Mouse (Mus musculus) retina, postnatal 1 day (tissue): Measurements from ENCODE around the gene Ddx42.
A peak's percentile ranks its signal among the peaks of the same experiment; 100 is the strongest.
"Not testable (repeated sequence)": the region's sequence is repeated elsewhere in the genome, so short reads cannot be mapped to it uniquely, and the experiment has no call there.

ENCODE experiments used
- DNase-seq: peaks from one replicate; pipeline ENCODE4 v3.0.0-alpha.2; 2012

Gene Ddx42

DNA sequence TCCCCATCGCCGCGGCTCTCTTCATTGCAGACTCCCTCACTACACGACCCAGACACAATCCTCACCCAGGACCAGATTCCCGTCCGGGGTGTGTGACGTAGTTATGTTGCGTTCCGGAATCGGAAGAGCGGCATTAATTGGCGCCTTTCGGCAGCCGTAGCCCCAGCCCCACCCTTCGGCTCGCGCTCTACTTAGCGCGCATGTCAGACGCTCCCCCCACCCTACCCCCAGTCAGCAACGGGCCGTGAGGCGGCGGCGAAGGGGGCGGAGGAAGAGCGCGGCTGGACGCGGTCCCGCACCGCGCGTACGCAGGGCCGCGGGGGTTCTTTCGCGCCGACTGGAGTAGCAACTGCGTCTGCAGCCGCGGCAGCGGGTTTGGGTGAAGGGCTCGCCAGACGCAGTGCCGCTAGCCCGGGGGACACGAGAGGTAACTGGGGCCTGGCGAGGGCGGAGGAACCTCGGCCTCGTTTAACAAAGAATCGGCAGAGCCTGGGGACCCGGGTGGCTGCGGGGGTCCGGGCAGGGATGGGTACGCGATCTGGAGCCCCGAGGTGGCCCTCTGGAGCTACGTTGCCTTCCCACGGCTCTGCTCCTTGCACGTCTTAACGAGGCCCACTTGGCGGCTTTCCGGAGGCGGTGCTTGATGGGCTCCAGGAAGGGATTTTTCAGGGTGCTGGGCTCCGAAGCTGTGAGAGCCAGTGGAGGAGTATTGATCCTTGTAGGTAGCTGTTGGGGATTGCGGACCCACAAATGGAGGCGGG is at the start of gene Ddx42:
Gene Ddx42, plus strand, starts transcription at position 197 of the 761 bp plus-strand sequence.
- DNase-seq: peak; percentile 98

DNA sequence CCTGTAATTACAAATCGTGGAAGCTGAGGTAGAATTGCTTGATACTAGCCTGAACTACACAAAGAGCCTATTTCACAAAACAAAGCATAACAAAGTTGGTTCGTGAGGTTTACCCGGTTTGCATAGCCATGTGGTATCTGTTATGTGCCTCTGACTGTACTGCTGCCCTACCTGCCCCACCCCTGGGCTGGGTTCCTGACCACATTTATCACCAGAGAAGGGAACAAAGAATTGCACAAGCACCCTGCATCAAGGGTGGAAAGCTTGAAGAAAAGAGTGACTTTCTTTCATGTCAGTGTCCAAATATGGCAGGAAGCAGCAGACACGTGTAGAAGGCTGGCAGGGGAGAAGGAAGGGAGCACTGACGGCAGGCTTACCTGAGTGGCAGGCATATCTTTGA is 49.3 kb upstream of the Ddx42 start:
- no peak for DNase-seq

DNA sequence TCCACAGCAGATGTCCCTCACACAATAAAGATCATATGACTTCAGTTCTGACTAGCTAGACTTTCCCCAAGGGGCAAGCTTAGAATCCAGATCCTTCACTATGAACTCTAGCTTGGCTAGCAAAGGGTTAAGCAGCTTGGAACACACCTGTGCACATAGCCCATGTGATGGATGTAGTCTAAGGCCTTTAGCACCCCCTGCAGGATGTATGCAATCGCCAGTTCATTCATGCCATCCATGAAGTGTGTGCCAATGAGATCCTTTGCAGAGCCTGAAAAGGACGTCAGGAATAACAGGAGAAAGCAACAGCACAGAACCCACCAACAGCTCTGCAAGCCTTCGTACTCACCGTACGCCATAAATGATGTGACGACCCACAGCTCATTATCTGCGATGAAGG is 45.9 kb upstream of the Ddx42 start:
- DNase-seq: peak; percentile 25

DNA sequence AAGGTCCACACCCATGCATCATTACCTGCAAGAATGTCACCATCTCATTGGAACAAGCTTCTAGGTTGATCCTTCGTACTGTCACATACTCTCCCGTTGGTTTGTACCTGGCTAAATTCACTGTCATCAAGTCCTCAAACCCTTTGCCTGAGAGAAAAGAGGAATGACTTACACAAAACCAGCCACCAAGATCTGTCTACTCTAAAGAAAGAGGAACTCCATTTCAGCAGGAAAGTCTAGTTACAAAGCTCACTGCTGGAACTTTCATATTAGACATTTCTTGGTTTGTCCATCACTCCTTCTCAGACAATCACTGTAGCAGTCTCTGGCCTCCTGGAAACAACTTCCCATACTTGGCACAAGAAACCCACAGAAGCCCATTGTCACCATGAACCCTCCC is 43.5 kb upstream of the Ddx42 start:
- no peak for DNase-seq

DNA sequence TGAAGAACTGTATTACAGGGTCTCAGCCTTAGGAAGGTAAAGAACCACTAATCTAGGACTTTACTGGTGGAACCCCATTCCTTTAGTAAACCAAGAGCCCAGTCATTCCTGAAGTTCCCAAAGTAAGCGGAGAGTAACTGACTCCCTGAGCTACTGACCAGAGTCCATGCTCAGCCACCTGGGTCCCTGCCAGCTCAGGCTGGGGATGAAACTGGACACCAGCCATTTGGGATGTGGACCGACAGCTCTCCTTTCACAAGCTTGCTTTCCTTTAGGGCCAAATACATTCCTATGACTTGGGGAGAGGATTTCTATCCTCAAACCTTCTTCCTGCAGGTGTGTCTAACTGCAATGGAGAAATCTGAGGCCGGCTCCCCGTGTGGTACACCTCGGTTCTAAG is 42.4 kb upstream of the Ddx42 start:
- DNase-seq: no peak

DNA sequence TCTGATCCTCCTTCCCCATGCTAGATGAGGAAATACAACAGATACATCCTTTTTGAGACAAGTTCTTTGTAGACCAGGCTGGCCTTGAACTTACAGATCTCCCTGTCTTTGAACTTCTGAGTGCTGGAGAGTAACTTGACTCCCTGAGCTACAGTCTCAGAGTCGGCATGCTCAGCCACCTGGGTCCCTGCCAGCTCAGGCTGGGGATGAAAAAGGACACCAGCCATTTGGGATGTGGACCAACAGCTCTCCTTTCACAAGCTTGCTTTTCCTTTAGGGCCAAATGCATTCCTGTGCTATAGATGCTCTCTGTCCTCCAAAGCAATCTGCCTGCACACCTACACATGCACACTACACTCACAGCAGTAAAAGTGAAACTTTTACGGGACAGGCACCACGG is 41.6 kb upstream of the Ddx42 start:
- no peak for DNase-seq

DNA sequence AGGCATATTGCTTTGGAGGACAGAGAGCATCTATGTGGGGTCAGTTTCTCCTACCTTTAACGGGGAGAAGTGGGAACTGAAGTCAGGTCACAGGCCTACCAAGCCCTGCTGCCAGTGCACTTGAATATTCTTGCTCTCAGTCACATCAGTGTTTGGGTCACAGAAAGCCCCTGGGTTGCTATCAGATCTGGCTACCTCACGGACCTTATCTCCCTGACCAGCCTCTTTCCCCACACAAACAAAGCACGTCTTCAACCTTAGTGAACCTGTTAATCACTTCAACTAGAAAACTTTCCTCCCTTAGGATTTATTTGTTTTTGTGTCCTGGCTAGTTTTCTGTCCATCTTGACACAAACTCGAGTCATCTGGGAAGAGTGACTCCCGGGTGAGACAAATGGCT is 40.4 kb upstream of the Ddx42 start:
- DNase-seq: no peak

DNA sequence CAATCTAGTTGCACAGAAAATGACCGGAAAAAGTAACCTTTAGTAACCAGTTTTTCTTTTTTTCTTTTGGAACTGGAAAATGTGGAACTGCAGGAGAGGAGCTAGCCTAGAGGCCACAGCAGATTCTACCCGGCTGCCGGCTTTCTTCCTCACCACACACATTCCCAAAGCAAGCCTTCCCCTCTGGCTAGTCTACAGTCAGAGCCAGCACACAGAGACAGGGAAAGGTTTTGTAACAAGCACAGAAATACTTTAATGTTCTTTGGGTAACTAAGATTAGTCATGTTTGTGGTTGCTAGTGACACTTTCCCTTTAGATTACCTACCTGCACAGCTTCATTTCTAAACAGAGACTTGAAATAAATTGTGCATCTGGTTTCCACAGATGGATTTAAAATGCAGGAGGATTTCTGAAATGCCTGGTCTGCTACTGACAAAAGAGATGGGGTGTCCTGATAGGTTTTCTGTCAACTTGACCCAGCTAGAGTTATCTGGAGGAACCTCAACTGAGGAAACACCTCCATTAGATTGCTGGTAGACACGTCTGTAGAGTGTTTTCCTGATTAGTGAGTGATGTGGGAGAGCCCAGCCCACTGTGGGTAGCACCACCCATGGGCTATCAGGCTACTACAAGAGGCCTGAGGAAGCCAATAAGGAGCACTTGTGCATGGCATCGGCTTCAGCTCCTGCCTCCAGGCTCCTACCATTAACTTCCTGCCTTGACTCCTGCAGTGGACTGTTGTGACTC is 38.5 kb upstream of the Ddx42 start:
- DNase-seq: no peak

DNA sequence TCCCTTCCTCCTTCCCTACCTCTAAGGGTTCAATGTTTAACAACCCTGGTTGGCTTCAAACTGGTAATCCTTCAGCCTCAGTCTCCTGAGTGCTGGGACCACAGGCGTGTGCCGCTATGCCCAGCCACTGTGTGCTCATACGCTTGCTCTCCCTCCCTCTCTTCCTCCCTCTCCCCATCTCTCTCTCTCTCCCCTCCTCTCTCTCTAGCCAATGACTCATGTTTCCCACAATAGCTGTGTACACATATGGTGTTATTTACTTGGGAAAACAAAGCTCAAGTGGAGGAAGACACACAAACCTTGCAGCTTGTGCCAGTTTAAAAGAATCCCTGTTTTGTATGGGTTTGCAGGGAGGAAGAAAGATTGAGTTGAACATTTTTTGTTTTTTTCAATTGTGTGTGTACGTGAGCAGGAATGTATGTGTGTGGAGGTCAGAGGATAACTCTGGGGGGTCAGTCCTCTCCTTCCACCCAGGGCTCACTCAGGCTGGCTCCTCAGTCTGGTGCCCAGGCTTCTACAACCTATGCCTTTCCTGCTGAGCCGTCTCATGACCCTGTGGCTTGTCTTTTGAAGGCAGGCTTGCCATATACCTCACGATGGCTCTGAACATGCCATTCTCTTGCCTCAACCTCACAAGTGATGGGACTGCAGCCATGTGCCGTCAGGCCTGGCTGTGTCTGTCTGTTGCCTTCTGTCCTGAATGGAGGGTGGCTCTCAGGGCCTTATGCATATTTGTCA is 36.8 kb upstream of the Ddx42 start:
- no peak for DNase-seq

DNA sequence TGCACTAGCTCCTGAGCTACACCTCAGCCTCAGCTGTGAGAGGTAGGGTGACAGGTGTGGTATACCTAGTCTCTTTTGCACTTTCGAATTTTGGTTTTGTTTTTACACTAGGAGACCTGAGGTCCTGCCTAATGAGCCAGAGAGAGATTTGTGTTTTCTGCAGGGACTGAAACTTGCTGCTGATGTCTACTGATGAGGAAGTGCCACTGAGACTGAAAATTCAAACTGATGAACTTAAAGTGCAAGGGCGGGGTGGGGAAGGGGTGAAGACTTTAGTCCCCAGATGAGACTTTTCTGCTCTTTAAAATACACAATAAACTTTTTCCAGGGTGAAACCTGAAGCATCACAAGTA is 36.3 kb upstream of the Ddx42 start:
- no peak for DNase-seq

DNA sequence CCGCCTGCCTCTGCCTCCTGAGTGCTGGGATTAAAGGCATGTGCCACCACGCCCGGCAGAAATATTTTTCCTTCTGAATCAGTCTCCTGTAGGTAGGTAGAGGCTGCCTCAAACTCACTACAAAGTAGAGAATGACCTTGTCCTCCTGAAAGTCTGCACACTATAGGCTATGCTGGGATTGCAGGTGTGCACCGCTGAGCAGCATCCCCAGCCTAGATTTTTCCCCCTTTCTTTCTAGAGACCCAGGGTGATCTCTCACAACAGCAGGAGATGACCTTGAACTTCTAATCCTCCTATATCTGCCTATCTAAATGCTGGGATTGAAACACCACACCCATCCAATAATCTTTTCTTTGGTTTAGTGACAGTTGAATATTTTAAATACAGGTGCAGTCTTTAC is 29.4 kb upstream of the Ddx42 start:
- DNase-seq: no peak

DNA sequence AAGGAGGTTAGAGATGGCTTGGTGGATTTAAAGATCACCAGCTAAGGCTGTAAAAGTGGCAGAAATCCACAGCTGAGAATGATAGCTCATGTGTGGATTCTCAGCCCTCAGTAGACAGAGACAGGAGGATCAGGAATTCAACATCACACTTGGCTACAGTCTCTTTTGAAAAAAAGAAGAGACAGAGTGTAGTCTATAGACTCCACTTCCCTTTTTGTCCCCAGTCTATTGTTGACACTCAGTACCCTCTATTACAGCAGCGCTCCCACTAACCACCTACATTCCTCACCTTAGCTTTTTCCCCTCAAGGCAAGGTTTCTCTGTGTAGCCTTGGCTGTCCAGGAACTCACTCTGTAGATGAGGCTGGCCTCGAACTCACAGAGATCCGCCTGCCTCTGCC is 25.0 kb upstream of the Ddx42 start:
- no peak for DNase-seq

DNA sequence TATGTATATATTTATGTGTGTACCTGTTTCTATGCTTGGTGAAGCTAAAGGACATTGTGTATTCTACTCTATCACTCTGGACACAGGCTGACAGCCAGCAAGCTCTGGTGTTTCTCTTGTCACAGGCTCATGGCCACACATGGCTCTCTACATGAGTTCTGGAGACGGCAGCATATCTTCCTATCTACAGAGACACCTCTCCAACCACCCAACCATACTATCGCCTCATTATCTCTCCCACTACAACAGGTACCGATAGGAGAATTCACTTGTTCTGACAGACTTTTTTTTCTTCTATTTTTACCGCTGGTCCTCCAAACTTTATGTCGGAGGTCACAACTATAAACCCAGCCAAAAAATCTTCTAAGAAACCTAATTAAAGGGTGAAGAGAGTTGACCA is 24.5 kb upstream of the Ddx42 start:
- no peak for DNase-seq

DNA sequence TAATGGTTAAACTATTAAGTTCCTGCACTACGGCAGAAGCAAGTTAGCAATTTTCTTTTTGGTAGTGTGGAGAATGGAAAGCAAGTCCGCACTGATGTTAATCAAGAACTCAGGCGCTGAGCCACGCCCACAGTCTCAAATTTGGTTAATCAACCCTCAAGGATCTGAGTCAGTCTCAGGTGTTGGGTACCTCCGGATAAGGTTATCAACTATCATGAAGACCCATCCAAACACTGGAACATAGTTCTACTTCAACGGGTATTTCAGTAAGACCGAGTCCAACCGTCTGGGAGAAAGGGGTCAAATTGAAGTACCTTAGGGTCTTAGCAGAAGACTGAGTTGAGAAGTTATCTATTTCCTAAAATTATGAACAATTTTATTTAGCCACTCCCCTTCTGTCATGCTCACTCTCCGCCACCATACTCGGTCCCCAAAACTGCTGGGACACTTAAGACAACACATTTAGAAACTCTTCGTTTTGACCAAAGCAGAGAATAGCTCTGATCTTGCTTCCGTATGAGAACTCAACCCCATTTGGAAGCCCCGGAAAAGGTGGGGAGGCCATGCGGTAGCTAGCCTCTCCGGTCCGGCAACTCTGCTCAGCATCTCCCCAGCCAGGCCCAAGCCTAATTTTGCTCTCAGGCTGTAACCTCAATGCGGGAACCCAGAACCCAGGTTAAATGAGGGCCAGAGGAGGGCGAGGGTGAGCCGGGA is 23.9 kb upstream of the Ddx42 start:
- DNase-seq: no peak

DNA sequence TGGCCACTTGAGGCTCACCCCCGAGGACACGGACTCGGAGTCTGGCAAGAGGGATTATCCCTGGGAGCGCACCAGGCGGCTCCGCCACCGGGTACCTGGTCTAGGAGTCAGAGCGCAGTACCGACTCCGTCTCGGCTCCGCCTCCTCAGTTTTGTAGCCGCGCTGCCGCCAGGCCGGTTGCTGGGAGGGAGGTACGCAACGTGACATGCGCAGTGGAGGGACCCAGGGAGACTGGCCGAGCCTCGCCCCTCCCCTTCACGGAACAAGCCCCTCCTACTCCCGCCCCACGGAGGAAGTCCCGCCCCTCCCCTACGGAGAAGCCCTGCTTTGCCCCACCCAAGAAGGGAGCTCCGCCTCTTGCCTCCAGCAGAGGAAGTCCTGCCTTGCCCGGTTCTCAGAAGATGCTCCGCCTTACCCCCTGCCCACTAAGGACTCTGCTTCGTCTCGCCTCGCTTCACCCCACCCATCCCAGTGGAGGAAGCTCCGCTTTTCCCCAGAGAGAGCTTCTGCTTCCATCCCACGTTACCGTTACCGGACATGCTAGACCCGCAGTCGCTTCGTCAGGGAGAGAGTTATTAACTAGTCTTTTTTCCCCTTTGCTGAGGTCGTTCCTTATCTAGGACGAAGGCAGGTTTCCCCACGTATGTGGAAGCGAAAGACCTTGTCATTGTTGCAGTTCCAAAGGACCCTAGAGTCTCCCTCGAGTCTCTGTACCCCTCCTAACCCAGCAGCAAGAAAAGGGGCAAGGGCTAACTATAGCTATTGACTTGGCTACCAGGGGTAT is 23.2 kb upstream of the Ddx42 start:
- peak; percentile 98 for DNase-seq

DNA sequence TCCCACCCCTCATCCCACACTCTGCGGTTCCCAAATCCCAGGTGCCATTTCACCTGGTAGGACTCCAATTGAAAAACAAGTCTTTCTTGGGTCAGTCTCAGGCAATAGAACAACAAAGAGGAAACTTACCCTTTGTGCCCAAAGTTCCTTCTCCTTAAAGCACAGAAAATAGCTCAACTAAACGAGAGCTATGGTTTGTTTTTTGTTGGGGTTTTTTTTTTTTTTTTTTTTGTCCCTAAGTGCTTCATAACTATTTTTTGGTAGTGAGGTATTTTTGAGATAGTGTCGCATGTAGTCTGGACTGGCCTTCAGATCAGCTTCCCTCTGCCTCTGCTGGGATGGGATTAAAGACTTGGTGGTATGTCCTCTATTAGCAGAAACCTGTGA is 22.6 kb upstream of the Ddx42 start:
- DNase-seq: no peak

DNA sequence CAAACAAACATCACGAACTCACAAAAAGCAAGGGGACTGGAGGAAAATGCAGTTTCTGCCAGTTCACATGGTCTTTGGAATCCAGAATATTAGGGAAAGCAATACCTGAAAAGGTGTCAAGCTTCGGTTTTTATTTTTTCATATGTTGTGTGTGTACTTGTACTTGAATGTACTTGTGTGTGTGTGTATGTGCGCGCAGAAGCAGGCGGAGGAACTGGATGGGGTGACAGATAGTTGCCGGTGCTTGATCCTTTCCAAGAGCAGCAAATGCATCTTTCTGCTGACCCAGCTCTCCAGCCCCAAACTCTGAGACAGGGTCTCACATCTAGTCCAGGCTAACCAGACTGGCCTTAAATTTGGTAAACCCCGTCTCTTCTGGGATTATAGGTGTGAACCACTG is 21.8 kb upstream of the Ddx42 start:
- DNase-seq: no peak

DNA sequence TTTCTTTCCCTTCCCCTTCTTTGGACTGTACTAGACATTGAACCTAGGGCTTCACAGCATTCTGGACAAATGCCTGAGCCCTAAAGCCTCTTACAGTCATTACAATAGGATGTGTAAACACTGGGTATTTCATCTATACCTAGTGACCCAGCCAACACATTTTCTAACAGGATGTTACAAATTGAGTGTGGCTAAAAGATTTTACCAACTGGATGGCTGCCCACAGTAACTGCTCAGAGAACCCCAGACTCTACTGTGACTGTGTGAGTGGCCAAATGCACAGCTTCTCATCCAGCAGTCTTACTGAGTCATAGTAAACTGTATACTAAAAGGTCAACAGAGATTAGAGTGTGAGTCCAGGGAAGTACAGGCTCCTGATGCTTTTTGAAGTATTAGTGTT is 21.4 kb upstream of the Ddx42 start:
- no peak for DNase-seq

DNA sequence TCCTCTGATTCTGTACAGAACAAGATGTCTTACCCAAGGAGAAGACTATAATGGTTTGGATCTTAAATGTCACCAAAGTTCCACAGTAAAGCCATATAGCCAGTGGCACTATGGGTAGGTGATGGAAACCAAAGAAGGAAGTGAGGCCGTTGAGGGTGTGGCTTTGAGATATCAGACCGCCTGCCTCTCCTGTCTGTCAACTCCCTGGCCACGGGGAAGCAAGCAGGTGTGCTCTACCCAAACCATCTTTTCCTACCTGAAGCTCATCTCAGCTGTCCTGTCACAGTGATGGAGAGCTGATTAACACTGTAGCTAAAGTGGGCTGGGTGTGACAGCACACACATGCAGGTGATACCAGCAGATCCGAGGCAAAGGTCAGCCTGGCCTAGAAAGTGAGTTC is 18.4 kb upstream of the Ddx42 start:
- DNase-seq: no peak

DNA sequence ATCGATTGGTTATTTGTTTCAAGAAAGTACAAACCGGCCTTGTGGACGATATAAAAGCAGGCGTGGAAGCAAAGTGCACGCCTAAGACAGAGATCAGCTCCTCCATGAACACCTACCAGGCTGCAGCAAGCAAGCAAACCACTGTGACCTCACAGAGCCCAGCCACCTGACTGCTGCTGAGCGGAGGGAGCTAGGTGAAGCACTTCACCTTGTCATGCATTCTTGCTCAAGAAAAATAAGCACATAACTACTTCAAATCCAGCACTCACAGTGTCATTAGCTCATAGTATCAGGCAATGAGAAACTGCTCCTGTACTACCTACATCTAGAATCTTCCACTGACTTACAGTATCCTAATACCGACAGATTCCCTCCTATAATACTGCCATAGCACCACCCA is 16.7 kb upstream of the Ddx42 start:
- DNase-seq: not testable (repeated sequence)

DNA sequence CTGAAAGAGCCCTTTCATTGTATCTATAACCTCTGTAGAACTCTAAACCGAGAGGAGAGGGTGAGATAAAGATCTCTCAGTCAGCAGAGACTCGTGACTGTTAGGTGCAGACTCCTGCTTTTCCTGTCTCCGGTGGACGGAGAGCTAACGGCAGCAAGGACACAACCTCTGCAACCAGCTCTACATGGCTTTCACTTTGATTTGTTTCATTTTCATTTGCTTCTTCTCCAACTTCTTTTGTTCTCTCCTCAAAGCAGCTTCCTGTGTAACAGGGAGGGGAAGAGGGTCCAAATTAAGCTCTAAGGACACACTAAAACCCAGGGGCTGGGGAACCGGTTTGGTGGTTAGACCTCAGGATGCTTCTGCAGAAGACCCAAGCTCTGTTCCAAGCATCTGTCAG is 16.0 kb upstream of the Ddx42 start:
- no peak for DNase-seq

DNA sequence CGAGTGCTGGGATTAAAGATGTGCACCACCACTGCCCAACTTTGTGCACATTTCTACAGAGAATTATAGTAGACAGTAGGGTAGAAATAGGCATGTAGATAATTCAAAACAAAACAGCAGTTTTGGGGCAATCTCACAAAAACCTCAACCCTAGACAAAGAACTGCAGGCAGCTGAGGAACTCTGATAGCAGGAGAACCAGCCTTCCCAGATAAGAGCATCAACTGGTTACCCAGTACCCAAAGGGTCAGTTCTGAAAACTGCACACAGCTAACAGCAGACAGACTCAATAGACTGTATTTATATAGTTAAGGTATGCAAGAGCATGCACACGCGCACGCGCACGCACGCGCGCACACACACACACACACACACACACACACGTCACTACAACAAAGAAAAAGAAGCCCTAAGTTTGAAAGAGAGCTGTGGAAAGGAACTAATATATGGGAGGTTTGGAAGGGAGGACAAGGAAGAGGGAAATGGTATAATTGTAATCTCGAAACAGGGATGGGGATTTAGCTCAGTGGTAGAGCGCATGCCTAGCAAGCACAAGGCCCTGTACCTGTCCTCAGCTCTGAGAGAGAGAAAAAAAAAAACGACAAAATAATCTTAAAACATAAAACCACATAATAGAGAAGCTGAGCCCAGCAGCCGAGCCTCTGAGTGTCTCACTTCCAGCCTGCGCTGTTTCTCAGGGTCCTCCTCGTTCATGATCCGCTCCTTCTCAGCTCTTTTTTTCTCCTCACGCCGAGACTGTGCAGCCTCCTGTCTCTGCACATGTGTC is 15.2 kb upstream of the Ddx42 start:
- no peak for DNase-seq
